Mouse (Mus musculus): ENCODE data around the gene Ppp2r3d. TPM values are rescaled to one million over a fixed set of nuclear protein-coding genes. Genes with fewer than 3 reads are reported as not detected.

The Ppp2r3d gene
- total and polyA plus RNA-seq, 2 experiments from 2014 or later = 122 to 150 TPM

- Histone ChIP-seq H3K4me2 (ENCODE audit: low read depth, low read length) (no peak overlapping the region), H3K36me3 (ENCODE audit: insufficient read depth, low read length) (peaks cover 21% of the 10 kb centered on the region), H3K9ac (replicated peaks; ENCODE audit: low read length) (no peak overlapping the region), H3K27me3 (ENCODE audit: insufficient read depth, low read length) (no peaks in the 10 kb centered on the region), H3K27ac (no peak overlapping the region), H3K4me1 (ENCODE audit: insufficient read depth, low read length) (no peaks in the 10 kb centered on the region), H3K4me3 (ENCODE audit: low read length) (no peak overlapping the region), H3K9me3 (ENCODE audit: low read length) (0 out of 2 replicates have a peak, but pooled peaks cover 10% of the 10 kb centered on the region)
- TF ChIP-seq CTCF (IDR thresholded peaks at IDR 0.05; ENCODE audit: low read depth) = no peak
- ATAC-seq = peak; percentile 25; the same call in 1 of the 2 replicates
- WGBS = 98% methylated on average over 45 of the region's 45 CpGs
- peak; percentile 4 for DNase-seq (ENCODE audit: low spot score)
Measured at GRCm38 (mm10) chr9:124441681-124442532, 34.8 kb downstream of the Ppp2r3d start.

GRCm38 (mm10) chr9:124440724-124441045 is 36.0 kb downstream of the Ppp2r3d start:
- Histone ChIP-seq H3K36me3 (ENCODE audit: insufficient read depth, low read length) (peaks cover 21% of the 10 kb centered on the region), H3K4me1 (ENCODE audit: insufficient read depth, low read length) (no peaks in the 10 kb centered on the region), H3K4me3 (ENCODE audit: low read length) (no peak overlapping the region), H3K27me3 (ENCODE audit: insufficient read depth, low read length) (no peaks in the 10 kb centered on the region), H3K9ac (replicated peaks; ENCODE audit: low read length) (no peak overlapping the region), H3K4me2 (ENCODE audit: low read depth, low read length) (peak overlapping the region; percentile 21; the same call in 1 of the 2 replicates), H3K9me3 (ENCODE audit: low read length) (0 out of 2 replicates have a peak, but pooled peaks cover 10% of the 10 kb centered on the region), H3K27ac (peak overlapping the region; percentile 32; the same call in 1 of the 2 replicates)
- TF ChIP-seq CTCF (IDR thresholded peaks at IDR 0.05; ENCODE audit: low read depth) = no peak
- ATAC-seq (peak; percentile 75; the same call in 1 of the 2 replicates), DNase-seq (ENCODE audit: low spot score) (peak; percentile 11)
- WGBS = 86% methylated on average over 11 of the region's 14 CpGs

- ATAC-seq = peak; percentile 73
- no peak for TF ChIP-seq CTCF (IDR thresholded peaks at IDR 0.05; ENCODE audit: low read depth)
- H3K9ac ChIP-seq (replicated peaks; ENCODE audit: low read length) = no peak overlapping the region
- no peaks in the 10 kb centered on the region for H3K27me3 ChIP-seq (ENCODE audit: insufficient read depth, low read length)
- peaks cover 21% of the 10 kb centered on the region for H3K36me3 ChIP-seq (ENCODE audit: insufficient read depth, low read length)
- DNase-seq (ENCODE audit: low spot score) = no peak
- peak overlapping the region; percentile 32; the same call in 1 of the 2 replicates for H3K27ac ChIP-seq
- peak overlapping the region; percentile 21; the same call in 1 of the 2 replicates for H3K4me2 ChIP-seq (ENCODE audit: low read depth, low read length)
- no peak overlapping the region for H3K4me3 ChIP-seq (ENCODE audit: low read length)
- H3K4me1 ChIP-seq (ENCODE audit: insufficient read depth, low read length) = no peaks in the 10 kb centered on the region
- 0 out of 2 replicates have a peak, but pooled peaks cover 10% of the 10 kb centered on the region for H3K9me3 ChIP-seq (ENCODE audit: low read length)
- WGBS = 95% methylated on average over 28 of the region's 29 CpGs
Measured at GRCm38 (mm10) chr9:124439848-124440723, 36.6 kb downstream of the Ppp2r3d start.

GRCm38 (mm10) chr9:124439403-124439847 is 37.3 kb downstream of the Ppp2r3d start:
- Histone ChIP-seq H3K36me3 (ENCODE audit: insufficient read depth, low read length) (peaks cover 21% of the 10 kb centered on the region), H3K9ac (replicated peaks; ENCODE audit: low read length) (no peak overlapping the region), H3K27me3 (ENCODE audit: insufficient read depth, low read length) (no peaks in the 10 kb centered on the region), H3K4me2 (ENCODE audit: low read depth, low read length) (no peak overlapping the region), H3K27ac (no peak overlapping the region), H3K9me3 (ENCODE audit: low read length) (0 out of 2 replicates have a peak, but pooled peaks cover 10% of the 10 kb centered on the region), H3K4me3 (ENCODE audit: low read length) (no peak overlapping the region), H3K4me1 (ENCODE audit: insufficient read depth, low read length) (no peaks in the 10 kb centered on the region)
- 96% methylated on average over 13 of the region's 13 CpGs for WGBS
- DNase-seq (ENCODE audit: low spot score) (no peak), ATAC-seq (peak; percentile 65)
- TF ChIP-seq CTCF (IDR thresholded peaks at IDR 0.05; ENCODE audit: low read depth) = no peak

GRCm38 (mm10) chr9:124438686-124439346 is 37.9 kb downstream of the Ppp2r3d start:
- H3K36me3 ChIP-seq (ENCODE audit: insufficient read depth, low read length) = peaks cover 21% of the 10 kb centered on the region
- H3K4me1 ChIP-seq (ENCODE audit: insufficient read depth, low read length) = no peaks in the 10 kb centered on the region
- peak; percentile 38; the same call in 1 of the 2 replicates for ATAC-seq
- no peak overlapping the region for H3K4me2 ChIP-seq (ENCODE audit: low read depth, low read length)
- WGBS = 96% methylated on average over 19 of the region's 22 CpGs
- H3K9me3 ChIP-seq (ENCODE audit: low read length) = 0 out of 2 replicates have a peak, but pooled peaks cover 10% of the 10 kb centered on the region
- H3K27me3 ChIP-seq (ENCODE audit: insufficient read depth, low read length) = no peaks in the 10 kb centered on the region
- no peak for DNase-seq (ENCODE audit: low spot score)
- TF ChIP-seq CTCF (IDR thresholded peaks at IDR 0.05; ENCODE audit: low read depth) = no peak
- H3K9ac ChIP-seq (replicated peaks; ENCODE audit: low read length) = no peak overlapping the region
- no peak overlapping the region for H3K27ac ChIP-seq
- no peak overlapping the region for H3K4me3 ChIP-seq (ENCODE audit: low read length)

GRCm38 (mm10) chr9:124425411-124425885 is 51.2 kb downstream of the Ppp2r3d start:
- Histone ChIP-seq H3K4me2 (ENCODE audit: low read depth, low read length) (peak overlapping the region; percentile 65), H3K4me1 (ENCODE audit: insufficient read depth, low read length) (no peaks in the 10 kb centered on the region), H3K27me3 (ENCODE audit: insufficient read depth, low read length) (no peaks in the 10 kb centered on the region), H3K9me3 (ENCODE audit: low read length) (no peaks in the 10 kb centered on the region), H3K9ac (replicated peaks; ENCODE audit: low read length) (peak overlapping the region; percentile 67), H3K4me3 (ENCODE audit: low read length) (peak overlapping the region; percentile 80), H3K36me3 (ENCODE audit: insufficient read depth, low read length) (no peaks in the 10 kb centered on the region), H3K27ac (peak overlapping the region; percentile 97)
- under 1% methylated on average over 42 of the region's 47 CpGs for WGBS
- ATAC-seq = peak; percentile 63
- DNase-seq (ENCODE audit: low spot score) = peak; percentile 98
- TF ChIP-seq CTCF (IDR thresholded peaks at IDR 0.05; ENCODE audit: low read depth) = no peak

All from hindbrain, postnatal 0 days (tissue).